In the genomic region with DNA sequence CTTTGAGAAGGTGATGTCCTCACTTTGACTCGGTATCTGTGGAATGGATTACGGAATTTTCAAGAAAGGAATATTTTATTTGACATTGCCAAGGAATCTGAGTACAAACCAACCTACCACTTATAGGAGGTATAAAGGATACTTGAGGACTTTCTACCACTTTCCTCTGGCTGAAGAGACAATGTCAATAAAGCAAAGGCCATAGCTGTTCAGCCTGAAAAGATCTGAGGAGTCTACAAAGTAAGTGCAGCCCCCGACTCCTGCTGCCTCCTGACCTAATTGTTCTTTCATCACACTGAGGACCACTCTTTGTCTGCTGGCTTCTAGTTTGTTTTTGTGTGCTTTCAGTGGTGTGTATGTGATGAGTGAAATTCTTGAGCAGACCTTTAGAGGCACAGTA, we compare ENCODE assay signal across 22 mouse cellular contexts.
"Had no signal": no experiment of that assay in that cellular context is flagged by ENCODE, and none has a peak within 500 bp of the region (broad histone marks: within the 10 kb centered on the region; RNA-seq: fewer than 3 reads in every experiment).

No protein-coding gene starts in this region.

- DNase-seq: kidney, adult 18-20 months; kidney, adult 9 months; kidney, postnatal 14 days; kidney, postnatal 4 days; left cerebral cortex, postnatal 4 days; liver, postnatal 0 days; lung, postnatal 36 days; right cerebral cortex, postnatal 25 days; spleen, adult 18-20 months; thymus, adult 18-20 months; thymus, postnatal 36 days had no signal

- H3K9ac ChIP-seq: limb, embryonic 12.5 days; limb, embryonic 15.5 days; liver, embryonic 14.5 days; liver, postnatal 0 days; midbrain, embryonic 12.5 days; neural tube, embryonic 13.5 days; stomach, embryonic 15.5 days had no signal

- H3K4me2 ChIP-seq: limb, embryonic 12.5 days; limb, embryonic 15.5 days; liver, embryonic 11.5 days; midbrain, embryonic 12.5 days; neural tube, embryonic 13.5 days; stomach, embryonic 15.5 days had no signal

- H3K27me3 ChIP-seq: limb, embryonic 12.5 days; limb, embryonic 15.5 days; midbrain, embryonic 12.5 days; neural tube, embryonic 13.5 days; stomach, embryonic 15.5 days had no signal

- H3K36me3 ChIP-seq: limb, embryonic 12.5 days; limb, embryonic 15.5 days; midbrain, embryonic 12.5 days; neural tube, embryonic 13.5 days; stomach, embryonic 15.5 days had no signal

- H3K4me1 ChIP-seq: limb, embryonic 12.5 days; limb, embryonic 15.5 days; midbrain, embryonic 12.5 days; neural tube, embryonic 13.5 days; stomach, embryonic 15.5 days had no signal

- H3K9me3 ChIP-seq: limb, embryonic 12.5 days; limb, embryonic 15.5 days; midbrain, embryonic 12.5 days; neural tube, embryonic 13.5 days; stomach, embryonic 15.5 days had no signal

- H3K4me3 ChIP-seq: limb, embryonic 12.5 days; limb, embryonic 15.5 days; midbrain, embryonic 12.5 days; myocyte; neural tube, embryonic 13.5 days; stomach, embryonic 15.5 days had no signal

- ATAC-seq: inflammation-experienced regulatory T-cells, adult 6 months; intestine, embryonic 16.5 days; liver, postnatal 0 days; midbrain, embryonic 16.5 days had no signal

- H3K27ac ChIP-seq: limb, embryonic 12.5 days; limb, embryonic 15.5 days; liver, embryonic 14.5 days; midbrain, embryonic 12.5 days; neural tube, embryonic 13.5 days; stomach, embryonic 15.5 days had no signal
